Mouse (Mus musculus) cerebellum, postnatal 14 days (tissue): ENCODE measurements around the gene E030018B13Rik.

Experiments used
- DNase-seq, 2 experiments: peaks; one replicate each; pipeline ENCODE4 v3.0.0; 2021; ENCODE audit warnings: mixed read lengths in 2 of 2

The E030018B13Rik gene

GRCm38 (mm10) chr7:63965635-63966418 lies 49.2 kb downstream of the E030018B13Rik start:
- DNase-seq, result no peak

- DNase-seq, result no peak
Observed at GRCm38 (mm10) chr7:63969941-63970340, 53.3 kb downstream of the E030018B13Rik start.
